Mouse (Mus musculus) lung, adult 2 months (tissue): ENCODE measurements around the gene Lgals8.

Experiments
- CTCF ChIP-seq: fragments of 200-500 bp; IDR thresholded peaks from 2 replicates; pipeline ENCODE4 v1.5.1; 2011; ENCODE audit warnings: mild to moderate bottlenecking, low read length, control low read depth; ENCODE audit not compliant: insufficient read depth
- POLR2A ChIP-seq: fragments of 200-500 bp; IDR thresholded peaks from 2 replicates; pipeline ENCODE4 v1.6.1; 2011; ENCODE audit warnings: low read depth, mild to moderate bottlenecking, control low read depth, low read length, borderline replicate concordance; ENCODE audit errors: extremely low read depth

DNA sequence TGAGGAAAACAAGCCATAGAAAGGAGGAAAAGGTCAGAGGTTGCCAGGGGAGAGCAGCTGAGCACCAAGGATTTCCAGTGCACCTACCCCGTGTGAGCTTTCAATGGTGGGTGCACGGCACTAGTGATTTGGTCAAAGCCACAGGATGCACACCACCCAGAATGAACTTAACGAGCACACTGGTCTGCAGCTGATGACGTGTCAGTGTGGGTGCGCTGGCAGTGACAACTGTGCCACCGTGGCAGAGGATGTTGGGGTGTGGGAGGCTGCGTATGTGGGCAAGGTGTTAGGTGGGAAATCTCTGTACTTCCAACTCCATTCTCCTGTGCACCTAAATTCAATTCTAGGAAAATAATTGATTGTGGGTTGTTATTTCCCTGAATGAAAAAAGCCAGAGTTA is 34.4 kb upstream of the Lgals8 start:
- TF ChIP-seq CTCF = no peak
- no peak for TF ChIP-seq POLR2A
